Mouse (Mus musculus) naive thymus-derived CD4-positive, alpha-beta T cell, adult 2 months (primary cell): ENCODE data around the gene Arfgap2.
A peak's percentile ranks its signal among the peaks of the same experiment; 100 is the strongest.

ENCODE experiments used
- DNase-seq: peaks from one replicate; pipeline ENCODE4 v3.0.0-alpha.2; 2011; ENCODE audit warnings: low read depth

The Arfgap2 gene

DNA sequence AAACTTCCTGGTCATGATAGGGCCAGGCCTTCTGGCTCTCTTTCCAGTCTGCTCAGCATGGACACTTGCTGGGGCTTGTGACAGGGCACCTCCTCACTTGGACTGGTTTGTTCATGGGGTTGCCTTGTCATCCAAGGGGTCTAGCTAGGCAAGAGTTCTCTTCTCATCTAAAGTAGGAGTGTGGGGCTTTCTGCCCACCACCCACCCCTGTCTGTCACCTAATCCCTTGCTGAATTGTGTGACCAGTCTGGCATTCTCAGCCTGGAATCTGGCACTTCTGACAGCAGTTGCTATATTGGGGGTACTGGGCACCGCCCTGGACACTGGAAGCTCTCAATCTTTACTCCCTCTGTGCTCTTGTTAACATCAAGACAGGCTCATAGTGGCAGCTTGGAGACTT lies 5.3 kb upstream of the Arfgap2 start:
- no peak for DNase-seq

GRCm38 (mm10) chr2:91263692-91264660 lies 798 bp upstream of the Arfgap2 start:
- DNase-seq, result peak; percentile 23

DNA sequence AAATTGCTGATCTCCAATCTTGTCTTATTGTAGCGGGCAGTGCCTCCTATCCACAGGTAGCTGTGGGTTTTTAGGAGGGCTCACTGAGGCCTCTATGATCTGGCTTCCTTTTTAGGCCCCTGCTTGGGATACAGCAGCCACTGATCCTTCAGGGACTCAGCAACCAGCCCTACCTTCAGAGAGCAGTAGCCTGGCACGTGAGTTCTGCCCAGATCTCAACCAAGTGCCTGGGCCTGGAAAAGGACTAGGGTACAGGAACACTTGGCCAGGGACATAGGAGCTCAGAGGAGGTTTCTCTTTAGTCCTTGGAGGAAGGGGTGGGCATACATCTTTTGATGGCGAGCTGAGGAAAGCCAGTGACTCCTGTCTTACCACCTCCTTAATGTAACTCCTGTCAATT lies 3.3 kb downstream of the Arfgap2 start:
- no peak for DNase-seq

- DNase-seq, result no peak
Observed at GRCm38 (mm10) chr2:91268706-91269105, 3.9 kb downstream of the Arfgap2 start.

DNA sequence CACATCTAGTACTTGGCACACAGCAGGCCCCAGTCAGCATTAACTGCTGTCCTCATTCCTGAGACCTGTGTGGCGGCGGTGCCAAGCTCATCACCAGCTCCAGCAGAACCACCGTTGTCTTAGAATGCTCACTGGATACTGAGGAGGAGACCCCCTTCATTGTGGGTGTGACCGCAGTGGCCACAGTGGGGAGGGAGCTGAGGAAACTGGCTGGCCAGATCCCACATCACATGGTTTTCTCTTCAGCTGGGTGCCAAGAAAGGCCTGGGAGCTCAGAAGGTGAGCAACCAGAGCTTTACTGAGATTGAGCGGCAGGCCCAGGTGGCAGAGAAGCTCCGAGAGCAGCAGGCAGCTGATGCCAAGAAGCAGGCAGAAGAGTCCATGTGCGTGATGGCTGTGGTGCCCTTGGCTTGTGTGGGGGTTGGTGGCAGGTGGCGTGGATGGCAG lies 4.9 kb downstream of the Arfgap2 start:
- no peak for DNase-seq

DNA sequence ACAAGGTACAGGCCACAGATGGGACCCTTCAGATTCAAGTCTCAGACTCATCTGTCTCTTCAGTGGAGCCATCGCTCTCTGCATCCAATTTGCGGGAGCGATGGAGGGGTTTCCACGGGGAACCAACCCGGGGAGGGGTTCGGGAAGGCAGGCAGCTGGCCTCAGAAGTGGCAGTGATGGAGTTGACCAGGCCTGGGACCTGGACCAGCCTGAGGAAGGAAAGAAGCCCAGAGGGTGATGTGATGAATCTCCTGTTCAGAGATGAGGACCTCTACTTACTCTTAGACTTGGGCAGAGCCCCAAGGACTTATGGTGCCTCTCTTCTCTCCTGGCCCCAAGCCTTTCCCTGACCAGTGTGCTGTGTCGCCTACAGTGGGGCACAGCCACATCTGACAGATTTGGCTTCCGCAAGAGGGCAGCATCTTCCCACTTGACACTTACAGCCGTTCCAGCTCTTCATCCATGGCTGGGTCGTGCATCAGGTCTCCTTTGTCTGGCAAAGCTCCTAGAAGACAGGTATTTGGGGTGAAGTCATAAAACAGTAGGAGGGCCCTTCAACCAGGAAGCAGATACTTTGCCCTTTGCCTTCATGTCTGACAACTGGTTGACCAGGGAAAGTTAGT lies 14.1 kb downstream of the Arfgap2 start:
- no peak for DNase-seq

GRCm38 (mm10) chr2:91279372-91279755 lies 14.6 kb downstream of the Arfgap2 start:
- DNase-seq, result no peak

DNA sequence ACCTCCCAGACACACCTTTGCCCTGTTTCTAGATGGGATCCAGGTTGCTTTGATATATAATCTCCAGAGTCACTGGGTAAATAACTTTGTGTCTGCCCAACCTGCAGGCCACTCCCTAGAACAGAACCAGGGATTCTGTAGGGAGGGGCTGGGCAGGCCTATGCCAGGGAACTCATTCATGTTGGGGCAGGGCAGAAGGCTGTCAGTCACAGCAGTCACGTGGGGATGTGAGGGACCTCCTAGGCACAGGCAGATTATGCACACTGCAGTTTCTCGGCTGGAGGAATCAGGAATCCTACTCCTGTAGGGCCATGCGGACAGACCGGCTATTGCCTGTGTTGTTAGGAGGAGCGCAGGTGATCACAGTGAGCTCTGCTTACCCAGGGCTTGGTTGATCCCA lies 16.6 kb downstream of the Arfgap2 start:
- DNase-seq, result no peak

GRCm38 (mm10) chr2:91283972-91284371 lies 19.2 kb downstream of the Arfgap2 start:
- no peak for DNase-seq

DNA sequence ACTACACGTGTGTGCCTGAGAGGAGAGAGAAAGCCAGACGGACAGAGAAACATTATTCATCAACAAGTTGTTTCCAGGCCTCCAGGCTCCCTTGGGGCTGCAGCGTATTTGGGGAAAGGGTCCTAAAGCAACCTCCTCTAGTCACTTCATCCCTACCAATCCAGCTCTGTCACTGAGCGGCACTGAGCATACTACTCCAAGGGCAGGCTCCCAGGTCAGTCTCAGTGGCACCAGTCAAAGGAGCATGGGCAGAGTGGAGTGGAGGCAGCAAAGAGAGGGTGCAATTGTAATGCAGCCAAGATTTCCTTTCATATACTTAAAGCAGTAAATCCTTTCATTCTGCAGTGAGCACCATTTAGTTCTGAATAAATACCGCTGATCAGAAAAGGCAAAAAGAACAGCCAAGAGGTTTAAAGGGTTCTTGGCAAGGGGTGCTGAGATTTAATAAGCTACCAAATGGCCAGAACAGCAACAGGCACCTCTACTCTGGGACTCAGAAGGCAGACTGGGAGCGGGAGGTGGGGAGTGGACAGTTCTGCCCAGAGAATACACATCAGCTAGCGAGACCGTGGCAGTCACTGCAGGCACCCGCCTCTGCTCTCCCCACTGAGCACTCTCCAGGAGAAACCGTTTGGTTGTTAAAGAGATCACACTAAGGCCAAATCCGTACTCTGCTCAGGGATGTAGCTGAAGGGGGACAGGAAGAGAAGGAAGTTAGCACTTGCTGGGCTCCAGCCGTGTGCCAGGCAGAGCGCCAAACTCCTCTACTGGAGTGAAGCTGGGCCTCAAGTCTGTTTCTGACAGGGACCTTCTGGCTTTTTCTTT lies 19.8 kb downstream of the Arfgap2 start:
- DNase-seq, result no peak

GRCm38 (mm10) chr2:91285885-91286505 lies 21.2 kb downstream of the Arfgap2 start:
- peak; percentile 64 for DNase-seq

DNA sequence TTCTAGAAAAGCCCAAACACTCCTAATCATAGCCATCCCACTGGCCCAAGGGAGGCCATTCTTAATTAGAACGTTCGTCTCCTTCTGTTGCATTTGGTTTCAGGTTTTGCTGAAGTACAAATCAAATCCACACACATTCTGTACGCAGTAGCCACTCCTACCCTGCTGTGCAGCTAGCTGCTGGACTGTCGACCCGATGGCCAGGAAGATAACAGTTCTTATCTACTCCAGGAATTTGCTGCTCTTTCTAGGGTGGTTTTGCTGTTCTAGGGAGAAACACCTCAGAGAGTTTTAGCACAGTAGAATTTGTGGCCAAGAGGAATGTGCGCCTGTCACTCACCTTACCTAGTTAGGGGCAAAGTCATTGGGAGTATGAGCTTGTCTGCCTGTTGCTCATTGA lies 22.8 kb downstream of the Arfgap2 start:
- no peak for DNase-seq

- DNase-seq, result no peak
Observed at GRCm38 (mm10) chr2:91291197-91292007, 26.6 kb downstream of the Arfgap2 start.

DNA sequence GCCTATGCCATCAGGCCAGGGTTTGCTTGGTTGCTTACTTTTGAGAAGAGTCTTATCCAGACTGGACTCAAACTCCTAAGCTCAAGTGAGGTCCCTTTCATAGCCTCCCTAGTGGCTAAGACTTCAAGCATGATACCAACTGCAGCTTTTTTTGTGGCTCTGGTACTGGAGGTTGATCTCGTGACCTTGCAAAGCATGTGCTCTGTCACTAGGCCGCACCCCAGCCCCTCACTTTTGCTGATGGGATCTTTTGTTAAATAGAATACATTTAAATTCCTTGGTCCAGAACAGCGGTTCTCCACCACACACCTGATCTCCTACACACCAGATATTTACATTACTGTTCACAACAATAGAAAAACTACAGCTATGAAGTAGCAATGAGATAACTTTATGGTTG lies 29.5 kb downstream of the Arfgap2 start:
- no peak for DNase-seq

- DNase-seq, result no peak
Observed at GRCm38 (mm10) chr2:91295895-91296294, 31.1 kb downstream of the Arfgap2 start.

DNA sequence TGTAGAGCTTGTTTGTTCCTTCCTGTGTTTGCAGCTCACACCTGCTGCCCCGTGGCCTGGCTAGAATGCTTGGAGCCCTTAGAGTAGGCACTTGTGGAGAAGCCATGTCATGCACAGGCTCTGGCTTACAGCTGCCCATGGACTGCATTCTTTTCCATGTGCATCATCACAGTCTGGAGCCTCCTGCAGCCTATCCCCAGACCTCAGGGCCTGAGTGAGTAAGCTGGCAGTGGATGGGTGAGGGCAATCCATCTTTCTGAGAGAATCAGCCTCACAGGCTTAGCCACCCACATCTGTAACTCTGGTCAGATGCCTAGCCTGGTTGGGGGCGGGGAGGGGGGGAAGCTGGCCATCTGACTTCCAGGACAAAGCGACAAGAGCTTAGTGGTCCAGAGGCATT lies 34.4 kb downstream of the Arfgap2 start:
- no peak for DNase-seq

GRCm38 (mm10) chr2:91300784-91301183 lies 36.0 kb downstream of the Arfgap2 start:
- no peak for DNase-seq

- no peak for DNase-seq
Observed at GRCm38 (mm10) chr2:91301836-91302235, 37.1 kb downstream of the Arfgap2 start.

GRCm38 (mm10) chr2:91302845-91303244 lies 38.1 kb downstream of the Arfgap2 start:
- DNase-seq, result no peak

DNA sequence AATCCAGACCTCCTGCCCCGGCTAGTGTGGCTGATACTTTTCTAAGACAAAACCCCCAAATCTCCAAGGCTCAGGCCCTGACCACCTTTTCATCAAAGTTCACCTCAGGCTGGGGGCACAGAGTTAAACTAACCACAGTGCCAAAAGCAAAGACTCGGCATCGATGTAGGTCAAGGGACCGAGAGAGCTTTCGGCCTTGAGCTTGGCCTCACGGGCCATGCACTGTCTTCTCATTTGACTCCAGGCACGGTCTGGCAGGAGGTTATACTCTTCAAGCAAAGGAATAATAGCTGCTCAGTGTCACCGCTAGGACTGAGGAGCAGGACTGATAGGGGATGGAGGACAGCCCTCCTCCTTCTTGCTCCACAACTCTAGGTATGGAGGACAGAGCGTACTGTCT lies 41.2 kb downstream of the Arfgap2 start:
- DNase-seq, result no peak

DNA sequence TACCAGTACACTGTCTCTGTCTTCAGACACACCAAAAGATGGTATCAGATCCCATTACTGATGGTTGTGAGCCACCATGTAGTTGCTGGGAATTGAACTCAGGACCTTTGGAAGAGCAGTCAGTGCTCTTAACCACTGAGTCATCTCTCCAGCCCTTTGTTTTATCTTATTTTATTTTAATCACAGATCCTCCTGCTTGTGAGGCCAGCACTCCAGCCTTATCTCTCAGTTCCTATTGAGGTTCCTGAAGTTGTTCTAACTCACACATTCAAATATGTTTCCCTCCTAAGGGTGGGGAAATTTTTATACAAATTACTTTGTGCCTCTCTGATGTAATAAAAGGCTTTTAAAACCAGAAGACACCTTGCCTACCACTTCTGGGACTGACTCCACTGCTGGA lies 41.8 kb downstream of the Arfgap2 start:
- no peak for DNase-seq
